Mouse (Mus musculus) stomach, postnatal 0 days (tissue): ENCODE data around the gene Taf11.

Experiments used
- CTCF ChIP-seq: IDR thresholded peaks from 2 replicates; pipeline ENCODE4 v1.5.1; 2016; ENCODE audit warnings: antibody characterized with exemption, low read depth, mild to moderate bottlenecking, moderate library complexity
- EP300 ChIP-seq: optimal IDR thresholded peaks from 2 replicates; pipeline ENCODE3; 2016; ENCODE audit warnings: antibody characterized with exemption

- TF ChIP-seq CTCF, result no peak
- TF ChIP-seq EP300, result no peak
These were observed 30.7 kb upstream of the Taf11 start for GRCm38 (mm10) chr17:27940352-27940751.
